Mouse (Mus musculus): ENCODE measurements around the gene Exosc8.

- TF ChIP-seq CTCF (IDR thresholded peaks at IDR 0.05; ENCODE audit: control insufficient read depth, insufficient read depth, insufficient replicate concordance, low read depth, low read length) (no peak), POLR2A (IDR thresholded peaks at IDR 0.05; ENCODE audit: control insufficient read depth, low read depth, low read length) (no peak)
Observed at GRCm38 (mm10) chr3:54681310-54682204, 53.6 kb downstream of the Exosc8 start.

Data from testis, adult 2 months (tissue).